21 mouse cellular contexts compared by ENCODE assay signal in genomic region chr16:97919793-97920192, GRCm38 (mm10).
"Had no signal": no experiment of that assay in that cellular context is flagged by ENCODE, and none has a peak within 500 bp of the region (broad histone marks: within the 10 kb centered on the region; RNA-seq: fewer than 3 reads in every experiment).

No protein-coding gene starts in this region.

- H3K4me3 ChIP-seq: kidney, embryonic 15.5 days; left cerebral cortex, adult 2 months; limb, embryonic 12.5 days; limb, embryonic 15.5 days; lung, embryonic 15.5 days; neural tube, embryonic 12.5 days; neural tube, embryonic 15.5 days had no signal

- H3K4me2 ChIP-seq: kidney, embryonic 15.5 days; limb, embryonic 12.5 days; limb, embryonic 15.5 days; lung, embryonic 15.5 days; midbrain, embryonic 11.5 days; neural tube, embryonic 12.5 days; neural tube, embryonic 15.5 days had no signal

- H3K4me1 ChIP-seq: neural tube, embryonic 12.5 days had no signal

- H3K27me3 ChIP-seq: kidney, embryonic 15.5 days; limb, embryonic 12.5 days; limb, embryonic 15.5 days; lung, embryonic 15.5 days; neural tube, embryonic 12.5 days had no signal

- H3K27ac ChIP-seq: kidney, embryonic 15.5 days; left cerebral cortex, adult 2 months; limb, embryonic 12.5 days; limb, embryonic 15.5 days; liver, embryonic 14.5 days; lung, embryonic 15.5 days; neural tube, embryonic 12.5 days; neural tube, embryonic 15.5 days had no signal

- DNase-seq: kidney, adult 11 months; kidney, adult 8-10 months; kidney, postnatal 10 days; layer of hippocampus, postnatal 36 days; left cerebral cortex, postnatal 4 days; lung, adult 18-20 months; lung, postnatal 10 days; lung, postnatal 4 days; midbrain, embryonic 14.5 days; right cerebral cortex, postnatal 25 days; thymus, adult 18-20 months; thymus, postnatal 36 days had no signal

- H3K9me3 ChIP-seq: kidney, embryonic 15.5 days; limb, embryonic 12.5 days; limb, embryonic 15.5 days; lung, embryonic 15.5 days; neural tube, embryonic 12.5 days; neural tube, embryonic 15.5 days had no signal

- H3K36me3 ChIP-seq: kidney, embryonic 15.5 days; limb, embryonic 12.5 days; limb, embryonic 15.5 days; lung, embryonic 15.5 days; neural tube, embryonic 12.5 days; neural tube, embryonic 15.5 days had no signal

- H3K9ac ChIP-seq: kidney, embryonic 15.5 days; limb, embryonic 12.5 days; limb, embryonic 15.5 days; liver, embryonic 14.5 days; lung, embryonic 15.5 days; neural tube, embryonic 12.5 days; neural tube, embryonic 15.5 days had no signal
